Mouse (Mus musculus): ENCODE data around the gene Lime1. TPM values are rescaled to one million over a fixed set of nuclear protein-coding genes. Genes with fewer than 3 reads are reported as not detected.
A peak's percentile ranks its signal among the peaks of the same experiment; 100 is the strongest.

The Lime1 gene
- total RNA-seq (2021), result 10 to 100 TPM; 13.4 to 18.1 TPM
- long read RNA-seq, experiment 1, transcript Lime1-201 (5 exons, 1,959 nt), result major isoform, 5 of 8 reads
- long read RNA-seq, experiment 1, partial matches to known transcripts, result 0 of 8 reads
- long read RNA-seq, experiment 1, other reads (novel, unspliced or antisense), result 3 of 8 reads
- long read RNA-seq, experiment 2, partial matches to known transcripts, result 0 of 2 reads
- long read RNA-seq, experiment 2, other reads (novel, unspliced or antisense), result 2 of 2 reads

- no peak for DNase-seq
Observed at GRCm38 (mm10) chr2:181379778-181380177, at the start of gene Lime1. Lime1 (plus strand) TSS chr2:181380078.

GRCm38 (mm10) chr2:181332542-181332941 is 47.3 kb upstream of the Lime1 start:
- DNase-seq, result no peak

- DNase-seq, result peak; percentile 68 to 73
Observed at GRCm38 (mm10) chr2:181334023-181334422, 45.9 kb upstream of the Lime1 start.

- no peak for DNase-seq
Observed at GRCm38 (mm10) chr2:181340426-181340825, 39.5 kb upstream of the Lime1 start.

GRCm38 (mm10) chr2:181342766-181343165 is 37.1 kb upstream of the Lime1 start:
- no peak for DNase-seq

- no peak for DNase-seq
Observed at GRCm38 (mm10) chr2:181356780-181357179, 23.1 kb upstream of the Lime1 start.

GRCm38 (mm10) chr2:181363946-181364345 is 15.9 kb upstream of the Lime1 start:
- no peak for DNase-seq

GRCm38 (mm10) chr2:181364487-181364859 is 15.4 kb upstream of the Lime1 start:
- DNase-seq, result no peak

- peak; percentile 93 to 95 for DNase-seq
Observed at GRCm38 (mm10) chr2:181364860-181365596, 14.8 kb upstream of the Lime1 start, which contains the start of the genes Zgpat and Arfrp1. Zgpat (plus strand) TSS chr2:181364928. Arfrp1 (minus strand) TSS chr2:181365404.

- DNase-seq, result peak in 1 of 2 experiments; percentile 27
Observed at GRCm38 (mm10) chr2:181365655-181366075, 14.2 kb upstream of the Lime1 start.

GRCm38 (mm10) chr2:181370001-181370400 is 9.9 kb upstream of the Lime1 start:
- DNase-seq, result no peak

- DNase-seq, result no peak
Observed at GRCm38 (mm10) chr2:181375787-181376186, 4.1 kb upstream of the Lime1 start.

- DNase-seq, result no peak
Observed at GRCm38 (mm10) chr2:181377230-181377629, 2.6 kb upstream of the Lime1 start.

- no peak for DNase-seq
Observed at GRCm38 (mm10) chr2:181378701-181379100, 1.2 kb upstream of the Lime1 start.

- DNase-seq, result no peak
Observed at GRCm38 (mm10) chr2:181380251-181380650, 373 bp downstream of the Lime1 start.

GRCm38 (mm10) chr2:181381107-181381506 is 1.2 kb downstream of the Lime1 start:
- no peak for DNase-seq

- no peak for DNase-seq
Observed at GRCm38 (mm10) chr2:181381631-181382306, 1.9 kb downstream of the Lime1 start.

GRCm38 (mm10) chr2:181384463-181384862 is 4.6 kb downstream of the Lime1 start:
- no peak for DNase-seq

GRCm38 (mm10) chr2:181384919-181385391 is 5.1 kb downstream of the Lime1 start:
- DNase-seq, result peak; percentile 38 to 70

GRCm38 (mm10) chr2:181385885-181386284 is 6.0 kb downstream of the Lime1 start:
- peak; percentile 60 to 68 for DNase-seq

GRCm38 (mm10) chr2:181386663-181387210 is 6.9 kb downstream of the Lime1 start:
- DNase-seq, result no peak

- DNase-seq, result peak; percentile 59 to 60
Observed at GRCm38 (mm10) chr2:181390136-181390870, 10.4 kb downstream of the Lime1 start.
